Comparison of ENCODE assay signal across 24 mouse cellular contexts in genomic region chr3:40021682-40022081, GRCm38 (mm10).
DNase-seq lines count a peak whose midpoint lies in the region; ATAC-seq lines count a peak whose summit lies in the region.
"Had no signal": no experiment of that assay in that cellular context is flagged by ENCODE, and none has a peak within 500 bp of the region (broad histone marks: within the 10 kb centered on the region; RNA-seq: fewer than 3 reads in every experiment).

No protein-coding gene starts in this region.

- H3K9me3 ChIP-seq in embryonic facial prominence, embryonic 14.5 days (ENCODE audit: control insufficient read depth, low read length), result no peaks in the 10 kb centered on the region
- no peaks in the 10 kb centered on the region for H3K9me3 ChIP-seq in limb, embryonic 13.5 days
- H3K9me3 ChIP-seq in neural tube, embryonic 15.5 days (replicated peaks), result no peaks in the 10 kb centered on the region
- H3K9me3 ChIP-seq: forebrain, embryonic 13.5 days; hindbrain, embryonic 13.5 days; liver, embryonic 15.5 days had no signal

- peaks cover 12% of the 10 kb centered on the region for H3K4me1 ChIP-seq in embryonic facial prominence, embryonic 14.5 days (ENCODE audit: control insufficient read depth, insufficient read depth, low read length)
- peaks cover 16% of the 10 kb centered on the region for H3K4me1 ChIP-seq in limb, embryonic 13.5 days
- H3K4me1 ChIP-seq in neural tube, embryonic 15.5 days, result no peaks in the 10 kb centered on the region
- H3K4me1 ChIP-seq: forebrain, embryonic 13.5 days; hindbrain, embryonic 13.5 days; liver, embryonic 15.5 days had no signal

- no peak overlapping the region for H3K4me3 ChIP-seq in embryonic facial prominence, embryonic 14.5 days (ENCODE audit: low read depth, low read length)
- no peak overlapping the region for H3K4me3 ChIP-seq in limb, embryonic 13.5 days
- no peak overlapping the region for H3K4me3 ChIP-seq in neural tube, embryonic 15.5 days (replicated peaks)
- H3K4me3 ChIP-seq: forebrain, embryonic 13.5 days; hindbrain, embryonic 13.5 days; left cerebral cortex, adult 2 months; liver, embryonic 15.5 days had no signal

- ATAC-seq in embryonic facial prominence, embryonic 14.5 days (ENCODE audit: low read depth), result peak; percentile 62
- no peak for ATAC-seq in limb, embryonic 13.5 days (ENCODE audit: low FRiP score, low read depth)
- no peak for ATAC-seq in neural tube, embryonic 15.5 days (ENCODE audit: low FRiP score)
- ATAC-seq: forebrain, embryonic 13.5 days; inflammation-experienced regulatory T-cells, adult 6 months; midbrain, embryonic 16.5 days had no signal

- DNase-seq in 3T3-L1 (ENCODE audit: low read depth, low spot score) (peak; percentile 81), adipocyte (ENCODE audit: low spot score) (peak; percentile 36)
- peak; percentile 80 for DNase-seq in embryonic facial prominence, embryonic 14.5 days (ENCODE audit: low spot score)
- DNase-seq in left cerebral cortex, adult 18-20 months (ENCODE audit: low spot score in 2 of 2), result no peak
- DNase-seq in lung, postnatal 36 days, result no peak
- DNase-seq: adrenal gland, postnatal 10 days; cerebellum, adult 11 months; cerebellum, postnatal 14 days; heart, postnatal 10 days; kidney, adult 8-10 months; kidney, postnatal 14 days; left cerebral cortex, postnatal 4 days; right cerebral cortex, postnatal 25 days; thymus, adult 18-20 months; thymus, postnatal 4 days had no signal

- no peak overlapping the region for H3K4me2 ChIP-seq in embryonic facial prominence, embryonic 14.5 days (ENCODE audit: low read depth, low read length)
- H3K4me2 ChIP-seq in limb, embryonic 13.5 days (replicated peaks), result peak overlapping the region; percentile 16; the same call in 1 of the 2 replicates
- H3K4me2 ChIP-seq in neural tube, embryonic 15.5 days, result no peak overlapping the region
- H3K4me2 ChIP-seq: forebrain, embryonic 13.5 days; heart, embryonic 11.5 days; hindbrain, embryonic 13.5 days; liver, embryonic 15.5 days had no signal

- H3K27ac ChIP-seq in embryonic facial prominence, embryonic 14.5 days (replicated peaks; ENCODE audit: low read depth, low read length), result peak overlapping the region; percentile 86
- H3K27ac ChIP-seq in limb, embryonic 13.5 days, result peak overlapping the region; percentile 84
- H3K27ac ChIP-seq in neural tube, embryonic 15.5 days (replicated peaks), result no peak overlapping the region
- H3K27ac ChIP-seq: forebrain, embryonic 13.5 days; hindbrain, embryonic 13.5 days; left cerebral cortex, adult 2 months; liver, embryonic 15.5 days had no signal

- no peak overlapping the region for H3K9ac ChIP-seq in embryonic facial prominence, embryonic 14.5 days (ENCODE audit: low read depth, low read length)
- H3K9ac ChIP-seq in limb, embryonic 13.5 days, result no peak overlapping the region
- H3K9ac ChIP-seq in neural tube, embryonic 15.5 days (replicated peaks), result no peak overlapping the region
- H3K9ac ChIP-seq: forebrain, embryonic 13.5 days; hindbrain, embryonic 13.5 days; liver, embryonic 15.5 days had no signal

- WGBS in embryonic facial prominence, embryonic 14.5 days, result 15% methylated on average over 2 of the region's 2 CpGs
- 19% methylated on average over 2 of the region's 2 CpGs for WGBS in limb, embryonic 13.5 days
- 38% methylated on average over 2 of the region's 2 CpGs for WGBS in neural tube, embryonic 15.5 days

- H3K27me3 ChIP-seq in embryonic facial prominence, embryonic 14.5 days (replicated peaks; ENCODE audit: control insufficient read depth, insufficient read depth, low read length), result no peaks in the 10 kb centered on the region
- no peaks in the 10 kb centered on the region for H3K27me3 ChIP-seq in limb, embryonic 13.5 days
- H3K27me3 ChIP-seq in neural tube, embryonic 15.5 days (replicated peaks), result no peaks in the 10 kb centered on the region
- H3K27me3 ChIP-seq: forebrain, embryonic 13.5 days; hindbrain, embryonic 13.5 days; liver, embryonic 15.5 days had no signal

- H3K36me3 ChIP-seq in embryonic facial prominence, embryonic 14.5 days (ENCODE audit: control insufficient read depth, insufficient read depth, low read length), result no peaks in the 10 kb centered on the region
- no peaks in the 10 kb centered on the region for H3K36me3 ChIP-seq in limb, embryonic 13.5 days
- no peaks in the 10 kb centered on the region for H3K36me3 ChIP-seq in neural tube, embryonic 15.5 days
- H3K36me3 ChIP-seq: hindbrain, embryonic 13.5 days; liver, embryonic 15.5 days had no signal

Comparison
In these comparisons a context has a peak if more than half of its experiments do, and no peak if none do; other contexts are left out.
1. DNase-seq: peak in 3T3-L1 (single experiment), adipocyte (single experiment) and embryonic facial prominence, embryonic 14.5 days (single experiment); none in left cerebral cortex, adult 18-20 months (0 of 2) and lung, postnatal 36 days (single experiment).